Mouse (Mus musculus): ENCODE data around the gene Nmu. TPM values are rescaled to one million over a fixed set of nuclear protein-coding genes. Genes with fewer than 3 reads are reported as not detected.

Nmu gene
- polyA plus RNA-seq, 1 experiment from 2014 or later, result not detected

GRCm38 (mm10) chr5:76327296-76327695, 36.3 kb downstream of the Nmu start:
- H3K36me3 ChIP-seq (ENCODE audit: insufficient read depth, low read length), result no peaks in the 10 kb centered on the region
- H3K4me2 ChIP-seq (ENCODE audit: low read length), result no peak overlapping the region
- no peak overlapping the region for H3K27ac ChIP-seq
- H3K4me1 ChIP-seq (replicated peaks; ENCODE audit: insufficient read depth, low read length), result no peaks in the 10 kb centered on the region
- 65% methylated on average over 2 of the region's 2 CpGs for WGBS
- no peak overlapping the region for H3K9ac ChIP-seq (ENCODE audit: low read depth, low read length)
- no peak for DNase-seq (ENCODE audit: low spot score)
- ATAC-seq (replicated peaks; ENCODE audit: low FRiP score, low read depth), result no peak
- no peaks in the 10 kb centered on the region for H3K27me3 ChIP-seq (ENCODE audit: insufficient read depth, low read length)
- no peaks in the 10 kb centered on the region for H3K9me3 ChIP-seq (replicated peaks; ENCODE audit: low read length)
- no peak overlapping the region for H3K4me3 ChIP-seq (replicated peaks; ENCODE audit: low read depth, low read length)
- no peak for TF ChIP-seq CTCF (IDR thresholded peaks at IDR 0.05; ENCODE audit: low read depth)

GRCm38 (mm10) chr5:76325113-76325512, 38.5 kb downstream of the Nmu start:
- H3K9me3 ChIP-seq (replicated peaks; ENCODE audit: low read length), result no peaks in the 10 kb centered on the region
- 89% methylated on average over 4 of the region's 4 CpGs for WGBS

GRCm38 (mm10) chr5:76321249-76322196, 42.1 kb downstream of the Nmu start:
- no peak overlapping the region for H3K27ac ChIP-seq

More at GRCm38 (mm10) chr5:76325113-76325512, 38.5 kb downstream of the Nmu start:
- ATAC-seq (replicated peaks; ENCODE audit: low FRiP score, low read depth) (no peak), DNase-seq (ENCODE audit: low spot score) (no peak)
- H3K4me1 ChIP-seq (replicated peaks; ENCODE audit: insufficient read depth, low read length), result no peaks in the 10 kb centered on the region
- no peak overlapping the region for H3K9ac ChIP-seq (ENCODE audit: low read depth, low read length)
- no peaks in the 10 kb centered on the region for H3K36me3 ChIP-seq (ENCODE audit: insufficient read depth, low read length)
- TF ChIP-seq CTCF (IDR thresholded peaks at IDR 0.05; ENCODE audit: low read depth), result no peak
- H3K4me3 ChIP-seq (replicated peaks; ENCODE audit: low read depth, low read length), result no peak overlapping the region
- no peaks in the 10 kb centered on the region for H3K27me3 ChIP-seq (ENCODE audit: insufficient read depth, low read length)
- H3K27ac ChIP-seq, result no peak overlapping the region
- H3K4me2 ChIP-seq (ENCODE audit: low read length), result no peak overlapping the region

GRCm38 (mm10) chr5:76308206-76308605, 55.4 kb downstream of the Nmu start:
- 0 out of 2 replicates have a peak, but pooled peaks cover 7% of the 10 kb centered on the region for H3K4me1 ChIP-seq (replicated peaks; ENCODE audit: insufficient read depth, low read length)
- H3K4me3 ChIP-seq (replicated peaks; ENCODE audit: low read depth, low read length), result no peak overlapping the region
- H3K27ac ChIP-seq, result no peak overlapping the region
- DNase-seq (ENCODE audit: low spot score) (no peak), ATAC-seq (replicated peaks; ENCODE audit: low FRiP score, low read depth) (no peak)
- TF ChIP-seq CTCF (IDR thresholded peaks at IDR 0.05; ENCODE audit: low read depth), result no peak
- H3K9ac ChIP-seq (ENCODE audit: low read depth, low read length), result no peak overlapping the region
- no peaks in the 10 kb centered on the region for H3K36me3 ChIP-seq (ENCODE audit: insufficient read depth, low read length)
- no peaks in the 10 kb centered on the region for H3K27me3 ChIP-seq (ENCODE audit: insufficient read depth, low read length)
- H3K9me3 ChIP-seq (replicated peaks; ENCODE audit: low read length), result no peaks in the 10 kb centered on the region
- WGBS, result 67% methylated on average over 2 of the region's 2 CpGs
- no peak overlapping the region for H3K4me2 ChIP-seq (ENCODE audit: low read length)

More at GRCm38 (mm10) chr5:76321249-76322196, 42.1 kb downstream of the Nmu start:
- Histone ChIP-seq H3K36me3 (ENCODE audit: insufficient read depth, low read length) (no peaks in the 10 kb centered on the region), H3K4me1 (replicated peaks; ENCODE audit: insufficient read depth, low read length) (no peaks in the 10 kb centered on the region), H3K27me3 (ENCODE audit: insufficient read depth, low read length) (no peaks in the 10 kb centered on the region), H3K9me3 (replicated peaks; ENCODE audit: low read length) (no peaks in the 10 kb centered on the region), H3K4me3 (replicated peaks; ENCODE audit: low read depth, low read length) (no peak overlapping the region), H3K9ac (ENCODE audit: low read depth, low read length) (no peak overlapping the region), H3K4me2 (ENCODE audit: low read length) (no peak overlapping the region)
- DNase-seq (ENCODE audit: low spot score) (no peak), ATAC-seq (replicated peaks; ENCODE audit: low FRiP score, low read depth) (no peak)
- WGBS, result 50% methylated on average over 11 of the region's 11 CpGs
- TF ChIP-seq CTCF (IDR thresholded peaks at IDR 0.05; ENCODE audit: low read depth), result no peak

GRCm38 (mm10) chr5:76306261-76306660, 57.3 kb downstream of the Nmu start:
- no peak for DNase-seq (ENCODE audit: low spot score)
- ATAC-seq (replicated peaks; ENCODE audit: low FRiP score, low read depth), result no peak
- H3K27me3 ChIP-seq (ENCODE audit: insufficient read depth, low read length), result no peaks in the 10 kb centered on the region
- 0 out of 2 replicates have a peak, but pooled peaks cover 10% of the 10 kb centered on the region for H3K4me1 ChIP-seq (replicated peaks; ENCODE audit: insufficient read depth, low read length)
- H3K27ac ChIP-seq, result no peak overlapping the region
- no peak overlapping the region for H3K9ac ChIP-seq (ENCODE audit: low read depth, low read length)
- no peak overlapping the region for H3K4me3 ChIP-seq (replicated peaks; ENCODE audit: low read depth, low read length)
- H3K9me3 ChIP-seq (replicated peaks; ENCODE audit: low read length), result no peaks in the 10 kb centered on the region
- H3K36me3 ChIP-seq (ENCODE audit: insufficient read depth, low read length), result no peaks in the 10 kb centered on the region
- H3K4me2 ChIP-seq (ENCODE audit: low read length), result no peak overlapping the region
- 34% methylated on average over 3 of the region's 3 CpGs for WGBS
- no peak for TF ChIP-seq CTCF (IDR thresholded peaks at IDR 0.05; ENCODE audit: low read depth)

GRCm38 (mm10) chr5:76305616-76306015, 58.0 kb downstream of the Nmu start:
- H3K36me3 ChIP-seq (ENCODE audit: insufficient read depth, low read length), result no peaks in the 10 kb centered on the region
- ATAC-seq (replicated peaks; ENCODE audit: low FRiP score, low read depth) (no peak; the same call in 1 of the 2 replicates), DNase-seq (ENCODE audit: low spot score) (peak; percentile 78)
- no peak overlapping the region for H3K27ac ChIP-seq
- no peaks in the 10 kb centered on the region for H3K9me3 ChIP-seq (replicated peaks; ENCODE audit: low read length)
- TF ChIP-seq CTCF (IDR thresholded peaks at IDR 0.05; ENCODE audit: low read depth), result no peak
- H3K4me1 ChIP-seq (replicated peaks; ENCODE audit: insufficient read depth, low read length), result 0 out of 2 replicates have a peak, but pooled peaks cover 10% of the 10 kb centered on the region
- peak overlapping the region; percentile 100 for H3K4me3 ChIP-seq (replicated peaks; ENCODE audit: low read depth, low read length)
- no peaks in the 10 kb centered on the region for H3K27me3 ChIP-seq (ENCODE audit: insufficient read depth, low read length)
- 4% methylated on average over 8 of the region's 8 CpGs for WGBS
- no peak overlapping the region for H3K9ac ChIP-seq (ENCODE audit: low read depth, low read length)
- H3K4me2 ChIP-seq (ENCODE audit: low read length), result peak overlapping the region; percentile 79

Measured in kidney, postnatal 0 days (tissue).